Mouse (Mus musculus) lung, postnatal 0 days (tissue): ENCODE data around the gene Bcl6.
A peak's percentile ranks its signal among the peaks of the same experiment; 100 is the strongest.

Source experiments
- CTCF ChIP-seq: IDR thresholded peaks from 2 replicates; pipeline ENCODE4 v1.5.1; 2016; ENCODE audit warnings: antibody characterized with exemption, mild to moderate bottlenecking
- EP300 ChIP-seq: IDR thresholded peaks from 2 replicates; pipeline ENCODE4 v1.6.1; 2016; ENCODE audit warnings: antibody characterized with exemption, mild to moderate bottlenecking, control low read depth

DNA sequence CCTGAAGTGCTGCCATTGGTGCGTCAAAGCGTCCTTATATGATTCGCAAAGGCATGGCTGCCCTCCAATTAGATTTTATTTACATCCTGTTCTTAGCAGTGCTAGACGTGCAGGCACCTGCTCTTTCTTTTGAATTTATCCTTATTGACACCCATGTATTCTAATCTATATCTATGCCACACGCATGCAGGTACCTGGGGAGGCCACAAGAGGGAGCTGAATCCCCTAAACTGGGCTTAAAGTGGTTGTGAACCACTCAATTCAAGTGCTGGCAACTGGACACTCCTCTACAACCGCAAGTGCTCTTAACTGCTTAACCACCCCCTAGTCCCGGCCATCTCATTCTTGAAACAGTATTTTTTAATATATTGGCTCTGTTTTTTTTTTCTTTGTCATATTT is 21.4 kb downstream of the Bcl6 start:
- TF ChIP-seq CTCF (peak; percentile 73), EP300 (peak; percentile 49; the same call in 1 of the 2 replicates)
